In genomic region chr2:169158005-169158673, GRCm38 (mm10) we compare ENCODE assay signal across 9 mouse cellular contexts.
DNase-seq lines count a peak whose midpoint lies in the region; ATAC-seq and TF ChIP-seq lines count a peak whose summit lies in the region.
"Had no signal": no experiment of that assay in that cellular context is flagged by ENCODE, and none has a peak within 500 bp of the region (broad histone marks: within the 10 kb centered on the region; RNA-seq: fewer than 3 reads in every experiment).

No protein-coding gene starts in this region.

- peak; percentile 9 for DNase-seq in kidney, adult 9 months
- DNase-seq in kidney, adult 11 months: no peak
- DNase-seq in hindbrain, embryonic 10.5 days (ENCODE audit: low spot score): peak; percentile 22
- peak; percentile 43 for DNase-seq in neural tube, embryonic 11.5 days (ENCODE audit: low spot score)
- DNase-seq in frontal cortex, adult 2 months (ENCODE audit: extremely low spot score in 1 of 2, low spot score in 1 of 2): no peak
- DNase-seq: thymus, adult 2 months had no signal

- H3K4me1 ChIP-seq in hindbrain, embryonic 10.5 days (replicated peaks): peaks cover 29% of the 10 kb centered on the region
- H3K4me1 ChIP-seq in intestine, postnatal 0 days (replicated peaks; ENCODE audit: control insufficient read depth, insufficient read depth, low read length): no peaks in the 10 kb centered on the region
- H3K4me1 ChIP-seq in neural tube, embryonic 11.5 days (ENCODE audit: control insufficient read depth, insufficient read depth, low read length): peaks cover 5% of the 10 kb centered on the region; the same call in 1 of the 2 replicates

- H3K4me3 ChIP-seq in hindbrain, embryonic 10.5 days: no peak overlapping the region
- no peak overlapping the region for H3K4me3 ChIP-seq in intestine, postnatal 0 days (ENCODE audit: low read depth, low read length)
- no peak overlapping the region for H3K4me3 ChIP-seq in neural tube, embryonic 11.5 days (ENCODE audit: low read depth, low read length)

- peak overlapping the region; percentile 30; the same call in 1 of the 2 replicates for H3K4me2 ChIP-seq in intestine, postnatal 0 days (replicated peaks; ENCODE audit: low read depth)
- no peak overlapping the region for H3K4me2 ChIP-seq in neural tube, embryonic 11.5 days (ENCODE audit: low read depth)

- H3K27ac ChIP-seq in hindbrain, embryonic 10.5 days: no peak overlapping the region
- H3K27ac ChIP-seq in intestine, postnatal 0 days (ENCODE audit: low read depth, low read length): no peak overlapping the region
- peak overlapping the region; percentile 21; the same call in 1 of the 2 replicates for H3K27ac ChIP-seq in neural tube, embryonic 11.5 days (ENCODE audit: low read depth, low read length)

- no peaks in the 10 kb centered on the region for H3K27me3 ChIP-seq in hindbrain, embryonic 10.5 days (ENCODE audit: insufficient read depth, poor library complexity, severe bottlenecking)
- H3K27me3 ChIP-seq in intestine, postnatal 0 days (replicated peaks; ENCODE audit: control insufficient read depth, insufficient read depth, low read length): no peaks in the 10 kb centered on the region
- H3K27me3 ChIP-seq in neural tube, embryonic 11.5 days (ENCODE audit: control insufficient read depth, insufficient read depth, low read length): no peaks in the 10 kb centered on the region
- H3K27me3 ChIP-seq: Patski had no signal

- H3K9ac ChIP-seq in intestine, postnatal 0 days (ENCODE audit: low read depth, low read length): no peak overlapping the region
- no peak overlapping the region for H3K9ac ChIP-seq in neural tube, embryonic 11.5 days (ENCODE audit: low read length)

- no peaks in the 10 kb centered on the region for H3K36me3 ChIP-seq in hindbrain, embryonic 10.5 days
- no peaks in the 10 kb centered on the region for H3K36me3 ChIP-seq in intestine, postnatal 0 days (ENCODE audit: control insufficient read depth, insufficient read depth)
- H3K36me3 ChIP-seq in neural tube, embryonic 11.5 days (ENCODE audit: control insufficient read depth, insufficient read depth, low read length): no peaks in the 10 kb centered on the region

- TF ChIP-seq CTCF in intestine, postnatal 0 days (IDR thresholded peaks at IDR 0.05; ENCODE audit: low read depth): no peak

- no peak for ATAC-seq in intestine, postnatal 0 days
- no peak for ATAC-seq in neural tube, embryonic 11.5 days (ENCODE audit: insufficient read depth, low FRiP score, low TSS enrichment)
- no peak for ATAC-seq in inflammation-experienced regulatory T-cells, adult 6 months
- ATAC-seq: Patski had no signal

- WGBS in hindbrain, embryonic 10.5 days: 68% methylated on average over 17 of the region's 17 CpGs
- WGBS in intestine, postnatal 0 days: 29% methylated on average over 17 of the region's 17 CpGs
- WGBS in neural tube, embryonic 11.5 days: 39% methylated on average over 17 of the region's 17 CpGs

- H3K9me3 ChIP-seq in hindbrain, embryonic 10.5 days: no peaks in the 10 kb centered on the region
- no peaks in the 10 kb centered on the region for H3K9me3 ChIP-seq in intestine, postnatal 0 days (ENCODE audit: control insufficient read depth)
- no peaks in the 10 kb centered on the region for H3K9me3 ChIP-seq in neural tube, embryonic 11.5 days (ENCODE audit: control insufficient read depth, low read length)

Comparison
In these comparisons a context has a peak if more than half of its experiments do, and no peak if none do; other contexts are left out.
1. DNase-seq: peak in kidney, adult 9 months (single experiment), hindbrain, embryonic 10.5 days (single experiment) and neural tube, embryonic 11.5 days (single experiment); none in kidney, adult 11 months (single experiment) and frontal cortex, adult 2 months (0 of 2).